Mouse (Mus musculus): ENCODE data around the gene Asxl1.
"Not testable (repeated sequence)": the region's sequence is repeated elsewhere in the genome, so short reads cannot be mapped to it uniquely, and the experiment has no call there.

Asxl1 gene

DNA sequence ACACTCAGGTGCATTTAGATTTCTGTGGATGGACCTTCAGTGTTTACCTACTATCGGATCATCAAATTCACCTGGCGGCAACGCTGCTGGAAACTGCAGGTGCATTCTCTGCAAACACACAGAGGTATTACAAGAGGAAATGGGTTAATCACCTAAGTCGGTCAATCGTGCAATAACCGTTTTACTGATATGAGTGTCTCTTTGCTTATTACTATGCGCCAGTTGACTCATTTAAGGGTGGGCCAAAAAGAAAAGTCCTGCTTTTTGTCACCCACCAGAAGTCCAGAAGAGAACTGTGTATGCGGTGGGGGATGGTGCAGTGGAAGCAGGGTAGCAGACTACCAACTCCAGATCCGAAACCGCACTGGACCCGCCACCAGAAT, 567 bp upstream of the Asxl1 start:
- DNase-seq (ENCODE audit: low spot score in 2 of 2): no peak

DNA sequence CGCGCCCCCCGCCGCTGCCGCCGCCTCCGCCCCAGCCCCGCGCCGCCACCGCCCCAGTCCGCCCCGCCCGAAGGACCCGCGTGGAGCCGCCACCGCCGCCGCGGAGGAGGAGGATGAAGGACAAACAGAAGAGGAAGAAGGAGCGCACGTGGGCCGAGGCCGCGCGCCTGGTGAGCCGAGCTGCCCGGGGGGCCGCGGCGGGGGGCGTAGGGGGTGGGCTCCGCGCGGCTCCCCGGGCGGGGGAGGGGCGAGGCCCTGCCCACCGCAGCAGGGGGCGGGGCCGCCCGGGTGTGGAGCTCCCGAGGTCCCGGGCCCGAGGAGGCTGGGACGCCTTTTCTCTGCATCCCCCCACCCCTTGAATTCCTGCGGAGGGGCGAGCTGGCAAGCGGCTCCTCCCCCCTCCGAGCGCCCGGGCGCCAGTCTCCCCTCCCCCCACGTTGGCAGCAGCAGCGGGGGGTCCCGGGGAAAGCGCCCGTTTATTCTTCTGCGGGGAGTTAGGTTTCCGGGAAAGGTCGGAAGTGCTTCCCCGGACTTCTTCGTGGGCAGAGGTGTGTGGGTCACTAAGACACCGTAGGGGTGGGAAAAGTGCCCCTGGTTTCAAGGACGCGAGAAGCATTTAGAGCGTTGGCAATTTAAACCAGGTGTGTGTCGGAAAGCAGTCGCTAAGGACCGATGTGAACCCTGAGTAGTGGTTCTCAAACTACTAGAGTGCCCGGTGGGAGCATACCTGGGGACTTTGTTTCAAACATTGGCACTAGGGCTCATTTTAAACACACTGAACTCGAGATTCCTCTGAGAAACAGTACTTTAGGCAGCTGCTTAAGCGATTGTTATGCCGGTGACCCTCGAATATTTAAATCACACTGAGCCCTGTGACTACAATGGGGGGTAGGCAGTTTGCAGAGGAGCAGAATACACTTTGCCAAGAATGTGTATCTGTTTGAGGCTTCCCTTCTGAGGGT, 873 bp downstream of the Asxl1 start:
- DNase-seq (ENCODE audit: low spot score in 2 of 2): peak; percentile 32 to 63

DNA sequence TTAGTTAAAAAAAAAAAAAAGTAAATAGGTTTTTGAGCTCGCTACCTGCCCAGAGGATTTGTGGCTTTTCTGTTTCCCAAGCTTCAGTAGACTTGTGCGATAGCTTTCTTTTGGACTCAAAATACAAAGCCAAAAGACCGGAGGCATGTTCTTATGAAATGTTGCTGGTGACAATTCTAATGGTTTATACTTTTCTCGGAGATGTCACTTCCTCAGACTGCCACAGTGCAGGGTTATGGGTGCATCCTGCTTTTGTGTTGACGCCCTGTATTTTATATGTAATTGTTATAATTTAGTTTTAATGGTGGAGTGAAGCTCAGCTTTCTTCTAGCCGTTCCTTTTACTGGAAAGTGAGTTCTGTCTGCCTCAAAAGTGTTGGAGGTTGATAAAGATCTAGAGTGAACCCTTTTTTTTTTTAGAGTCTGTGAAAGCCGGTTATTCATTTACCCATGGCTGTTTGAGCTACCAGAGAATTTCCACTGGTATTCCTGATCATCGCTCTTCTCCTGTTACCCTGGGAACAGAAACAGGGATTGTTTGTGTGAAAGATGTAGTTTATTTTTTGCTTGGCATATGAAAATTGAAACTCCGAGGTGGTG, 1.7 kb downstream of the Asxl1 start:
- DNase-seq (ENCODE audit: low spot score in 2 of 2): no peak

DNA sequence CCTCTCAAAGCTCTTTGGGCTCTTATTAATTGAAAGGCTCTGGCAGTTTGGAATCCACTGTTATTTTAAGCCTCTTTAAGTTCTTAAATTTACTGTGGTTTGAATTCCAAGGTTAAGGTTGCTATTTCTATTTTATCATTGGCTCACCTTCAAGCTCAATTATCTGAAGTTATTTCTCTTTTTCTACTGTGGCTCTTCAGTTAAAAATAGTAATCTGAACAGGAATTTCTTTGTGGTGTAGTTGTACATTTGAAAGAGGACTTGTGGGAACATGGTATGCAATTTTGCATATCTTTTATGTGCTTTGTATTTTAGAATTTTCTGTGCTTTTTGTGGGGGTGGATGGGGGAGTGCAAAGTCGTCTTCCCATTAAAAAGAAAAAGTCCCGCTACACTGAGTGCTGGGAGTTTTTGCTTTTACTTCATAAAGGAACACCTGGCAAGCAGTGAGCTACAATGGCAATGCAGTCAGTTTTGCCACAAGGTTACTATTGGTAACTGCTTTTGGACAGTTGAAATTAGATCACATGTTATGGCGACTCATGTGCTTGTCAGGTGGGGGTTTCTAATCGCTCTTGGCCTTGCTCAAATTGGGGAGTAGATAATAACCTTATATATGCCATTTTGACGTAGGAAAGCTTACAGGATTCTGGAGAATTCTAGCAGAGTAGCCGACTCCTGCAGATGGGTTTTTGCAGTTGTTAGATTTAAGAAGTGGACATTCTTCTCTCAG, 2.6 kb downstream of the Asxl1 start:
- DNase-seq (ENCODE audit: low spot score in 2 of 2): no peak

DNA sequence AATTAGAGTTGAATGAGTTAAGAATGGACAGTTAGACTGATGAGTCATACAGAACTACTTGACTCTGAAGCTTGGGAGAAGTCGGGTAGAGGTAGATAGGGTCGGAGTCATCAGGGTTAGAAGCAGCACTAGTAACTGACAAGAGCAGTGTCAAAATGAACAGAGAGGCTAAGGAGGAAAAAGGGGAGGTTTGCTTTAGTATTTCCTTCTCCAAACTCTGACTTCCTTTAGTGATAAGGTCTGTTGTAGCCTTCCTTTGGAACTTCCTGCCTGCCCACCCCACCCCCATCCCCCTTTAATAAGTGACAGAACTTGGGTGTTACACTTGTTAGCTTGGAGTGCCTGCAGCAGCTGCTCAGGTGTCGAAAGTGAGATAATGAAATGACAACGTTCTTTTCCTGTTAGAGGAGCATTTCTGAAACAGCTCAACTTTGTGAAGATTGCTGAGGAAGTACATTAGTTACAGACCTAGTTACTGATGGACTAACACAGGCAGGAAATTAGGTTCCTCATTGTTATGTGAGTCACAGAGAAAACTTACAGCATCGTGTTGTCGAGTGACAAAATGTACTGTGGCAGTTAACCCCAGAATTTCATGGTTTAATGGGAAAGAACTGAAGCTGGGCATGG, 5.0 kb downstream of the Asxl1 start:
- DNase-seq (ENCODE audit: low spot score in 2 of 2): no peak

DNA sequence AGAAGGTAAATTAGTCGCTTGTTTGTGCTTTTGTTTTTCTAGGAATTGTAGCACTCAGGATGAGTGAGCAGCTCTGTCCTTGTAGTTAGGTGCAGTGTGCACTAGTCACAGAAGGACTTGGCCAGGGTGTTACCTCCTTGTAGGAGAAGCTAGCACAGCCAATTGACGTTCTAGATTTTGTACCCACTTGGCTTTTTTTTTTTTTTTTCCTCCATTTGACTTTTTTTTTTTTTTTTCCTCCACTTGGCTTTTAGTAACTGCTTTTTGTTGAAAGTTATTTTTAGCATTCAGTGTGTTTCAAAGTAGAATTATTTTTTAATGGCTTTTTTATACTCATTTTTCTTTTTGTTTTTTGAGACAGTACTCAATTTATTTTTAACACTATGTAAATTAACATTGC, 9.0 kb downstream of the Asxl1 start:
- no peak for DNase-seq (ENCODE audit: low spot score in 2 of 2)

DNA sequence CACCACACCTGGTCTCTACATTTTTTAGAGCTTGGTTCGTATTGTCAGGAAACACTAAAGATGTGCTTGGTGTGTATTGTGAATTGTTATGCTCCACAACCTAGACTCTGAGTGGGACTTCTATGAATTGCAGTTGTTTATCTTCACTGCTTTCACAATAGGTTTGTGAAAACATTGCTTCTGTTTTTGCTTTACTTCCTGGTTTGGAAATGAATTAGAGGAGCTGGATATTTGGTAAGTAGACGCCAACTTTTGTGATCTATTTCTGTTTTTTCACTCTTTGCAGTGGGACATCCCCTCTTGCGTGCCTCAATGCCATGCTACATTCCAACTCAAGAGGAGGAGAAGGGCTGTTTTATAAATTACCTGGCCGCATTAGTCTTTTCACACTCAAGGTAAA, 11.2 kb downstream of the Asxl1 start:
- DNase-seq (ENCODE audit: low spot score in 2 of 2): no peak

DNA sequence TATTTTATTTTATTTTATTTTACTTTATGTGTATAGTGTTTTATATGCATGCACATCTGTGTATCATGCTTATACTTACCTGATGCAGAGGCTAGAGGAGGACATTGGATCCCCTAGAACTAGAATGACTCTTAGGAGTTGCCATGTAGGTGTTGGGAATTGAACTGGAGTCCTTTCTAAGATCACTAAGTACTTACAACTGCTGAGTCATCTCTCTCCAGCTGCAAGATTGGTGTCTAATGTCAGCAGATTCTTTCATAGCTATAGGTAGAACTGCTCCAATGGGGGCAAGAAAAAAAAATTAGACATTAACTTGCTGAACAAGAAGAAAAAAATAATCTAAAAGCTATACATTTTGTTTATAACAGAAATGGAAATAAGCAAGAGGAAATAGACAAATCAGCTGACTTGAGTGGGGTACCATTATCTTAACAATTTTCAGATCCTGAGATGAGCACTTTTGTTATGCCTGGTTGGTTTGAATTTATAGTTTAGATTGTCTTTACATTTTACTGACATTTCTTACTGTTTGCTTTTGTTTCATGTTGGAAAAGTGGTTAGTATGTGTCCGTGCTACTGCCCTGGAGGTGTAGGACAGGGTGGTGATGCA, 15.6 kb downstream of the Asxl1 start:
- no peak for DNase-seq (ENCODE audit: low spot score in 2 of 2)

DNA sequence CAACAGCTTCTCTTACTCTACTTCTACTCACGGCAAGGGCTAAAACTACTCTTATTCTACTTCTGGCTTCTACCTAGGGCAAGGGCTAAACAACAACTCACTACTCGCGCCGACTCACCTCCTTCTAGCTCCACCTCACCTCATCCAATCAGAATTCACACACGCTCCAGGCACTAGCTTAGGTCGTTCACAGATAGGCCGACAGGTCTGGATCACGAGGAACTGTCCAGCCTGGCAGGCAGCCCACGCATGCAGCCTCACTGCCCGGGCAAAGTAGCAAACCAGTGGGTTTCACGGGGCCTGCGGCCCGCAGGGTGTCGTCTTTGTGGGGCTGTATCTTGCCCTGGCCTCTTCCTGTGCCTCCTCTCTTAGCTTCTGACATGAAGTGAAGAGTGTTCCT, 18.9 kb downstream of the Asxl1 start:
- DNase-seq (ENCODE audit: low spot score in 2 of 2): not testable (repeated sequence)

DNA sequence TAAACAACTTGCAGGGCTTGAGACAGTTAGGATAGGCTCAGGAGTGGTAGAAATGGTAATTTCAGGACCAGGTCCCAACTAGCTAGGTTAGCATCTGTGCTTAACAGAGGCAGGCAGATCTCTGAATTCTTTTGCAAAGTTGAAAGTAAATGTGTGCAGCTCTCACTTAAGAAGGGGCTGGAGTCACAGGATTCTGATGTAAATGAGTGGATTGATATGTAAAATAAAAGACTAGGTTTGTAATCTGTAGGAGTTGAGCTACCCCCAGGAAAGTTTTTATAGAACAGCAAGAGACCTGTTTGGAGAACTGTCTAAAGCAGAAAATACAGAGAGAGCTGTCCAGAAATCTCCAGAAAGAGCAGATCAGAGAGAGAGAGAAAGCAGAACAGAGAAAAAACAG, 25.2 kb downstream of the Asxl1 start:
- no peak for DNase-seq (ENCODE audit: low spot score in 2 of 2)

DNA sequence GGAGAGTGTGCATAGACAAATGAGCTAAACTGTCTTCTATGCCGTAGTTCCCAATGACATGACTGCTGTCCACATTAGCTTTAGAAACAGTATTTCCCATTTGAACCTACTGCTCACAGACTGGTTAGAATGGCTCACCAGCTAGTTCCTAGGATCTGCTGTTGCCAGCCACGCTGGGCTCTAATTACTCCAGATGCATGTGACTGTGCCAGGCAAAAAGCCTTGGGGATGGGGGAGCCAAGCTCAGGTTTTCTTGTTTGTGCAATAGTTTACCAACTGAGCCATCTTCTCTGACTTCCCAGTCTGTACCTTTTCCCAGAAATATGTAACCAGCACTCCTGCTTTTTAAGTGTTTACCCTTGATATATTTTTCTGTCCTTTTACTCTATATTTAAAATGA, 29.8 kb downstream of the Asxl1 start:
- DNase-seq (ENCODE audit: low spot score in 2 of 2): no peak

DNA sequence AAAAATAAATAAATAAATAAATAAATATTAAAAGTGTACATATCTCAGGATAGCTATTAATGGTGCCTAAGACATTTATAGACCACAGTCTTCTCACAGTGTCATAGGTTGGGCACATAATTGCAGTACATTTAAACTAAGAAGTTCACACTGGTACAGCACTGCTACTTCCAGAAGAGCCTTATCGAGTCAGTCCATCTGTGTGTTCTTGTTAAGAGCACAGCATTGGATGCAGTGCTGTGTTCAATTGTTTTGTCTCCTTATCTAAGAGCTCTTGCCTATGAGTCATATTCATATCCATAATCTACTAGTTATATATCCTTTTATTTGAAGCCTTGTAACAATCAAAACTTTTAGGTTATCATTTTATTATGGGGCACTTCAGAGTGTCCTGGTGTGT, 34.9 kb downstream of the Asxl1 start:
- DNase-seq (ENCODE audit: low spot score in 2 of 2): no peak

DNA sequence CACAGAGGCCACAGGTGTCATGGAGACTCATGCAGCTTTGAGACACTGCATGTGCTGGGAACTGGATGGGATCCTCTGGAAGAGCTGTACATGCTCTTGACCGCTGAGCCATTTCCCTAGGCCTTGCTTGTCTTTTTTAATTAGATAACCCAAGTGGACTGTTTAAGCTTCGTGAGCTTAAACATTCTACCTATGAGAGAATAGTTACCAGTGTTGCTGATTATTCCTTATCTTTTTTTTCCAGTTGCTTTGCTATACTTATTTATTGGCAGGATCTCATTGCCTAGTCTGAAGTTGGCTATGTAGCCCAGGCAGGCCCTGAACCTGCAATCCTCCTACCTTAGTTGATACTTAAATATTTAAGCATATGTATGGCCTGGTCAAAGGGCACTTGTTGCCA, 44.2 kb downstream of the Asxl1 start:
- no peak for DNase-seq (ENCODE audit: low spot score in 2 of 2)

DNA sequence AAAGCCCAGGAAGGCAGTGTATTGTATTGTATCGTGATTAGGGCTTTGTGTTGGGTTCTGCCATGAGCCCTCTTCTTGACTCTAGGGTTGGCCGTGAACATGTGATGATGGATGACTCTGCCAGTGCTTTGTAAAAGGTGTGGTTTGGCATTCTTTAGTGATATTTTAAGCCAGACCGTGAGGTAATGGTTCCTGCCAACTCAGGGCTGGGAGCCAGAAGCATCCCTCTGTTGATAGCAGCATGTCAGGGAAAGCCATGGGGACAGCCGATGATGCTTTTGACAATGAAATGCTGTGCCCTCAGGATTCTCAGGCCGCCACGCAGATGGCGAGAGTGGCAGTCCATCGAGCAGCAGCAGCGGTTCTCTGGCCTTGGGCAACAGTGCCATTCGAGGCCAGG, 47.4 kb downstream of the Asxl1 start:
- DNase-seq (ENCODE audit: low spot score in 2 of 2): no peak

DNA sequence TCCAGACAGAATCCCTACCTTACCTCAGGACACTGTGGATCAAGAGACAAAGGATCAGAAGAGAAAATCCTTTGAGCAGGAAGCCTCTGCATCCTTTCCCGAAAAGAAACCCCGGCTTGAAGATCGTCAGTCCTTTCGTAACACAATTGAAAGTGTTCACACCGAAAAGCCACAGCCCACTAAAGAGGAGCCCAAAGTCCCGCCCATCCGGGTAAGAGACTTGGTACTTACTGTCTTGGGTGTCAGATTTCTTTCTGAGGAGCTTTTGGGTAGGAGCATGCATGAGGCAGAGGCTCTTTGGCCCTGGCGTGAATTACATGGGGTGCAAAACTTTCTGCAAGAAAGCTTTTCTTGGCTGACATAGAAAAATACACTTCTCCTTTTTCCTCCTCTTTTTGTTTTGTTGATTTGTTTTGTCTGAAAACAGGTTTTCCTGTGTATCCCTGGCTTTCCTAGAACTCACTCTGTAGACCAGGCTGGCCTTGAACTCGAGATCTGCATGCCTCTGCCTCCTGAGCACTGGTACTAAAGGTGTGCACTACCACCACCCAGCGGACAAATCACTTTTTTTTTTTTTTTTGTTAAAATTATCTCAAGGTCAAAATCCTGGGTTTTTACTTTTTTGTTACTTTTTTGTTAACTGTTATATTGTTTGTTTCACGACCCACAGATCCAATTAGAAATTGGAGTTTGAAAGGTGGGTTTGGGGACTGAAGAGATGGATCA, 52.3 kb downstream of the Asxl1 start:
- no peak for DNase-seq (ENCODE audit: low spot score in 2 of 2)

DNA sequence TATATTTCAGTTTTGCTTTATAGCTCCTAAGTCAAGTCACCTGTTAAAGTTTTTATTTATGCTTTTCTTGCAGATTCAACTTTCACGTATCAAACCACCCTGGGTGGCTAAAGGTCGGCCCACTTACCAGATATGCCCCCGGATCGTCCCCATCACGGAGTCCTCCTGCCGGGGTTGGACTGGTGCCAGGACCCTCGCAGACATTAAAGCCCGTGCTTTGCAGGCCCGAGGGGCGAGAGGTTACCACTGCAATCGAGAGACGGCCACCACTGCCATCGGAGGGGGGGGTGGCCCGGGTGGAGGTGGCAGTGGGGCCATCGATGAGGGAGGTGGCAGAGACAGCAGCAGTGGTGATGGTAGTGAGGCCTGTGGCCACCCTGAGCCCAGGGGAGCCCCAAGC, 53.5 kb downstream of the Asxl1 start:
- DNase-seq (ENCODE audit: low spot score in 2 of 2): no peak

DNA sequence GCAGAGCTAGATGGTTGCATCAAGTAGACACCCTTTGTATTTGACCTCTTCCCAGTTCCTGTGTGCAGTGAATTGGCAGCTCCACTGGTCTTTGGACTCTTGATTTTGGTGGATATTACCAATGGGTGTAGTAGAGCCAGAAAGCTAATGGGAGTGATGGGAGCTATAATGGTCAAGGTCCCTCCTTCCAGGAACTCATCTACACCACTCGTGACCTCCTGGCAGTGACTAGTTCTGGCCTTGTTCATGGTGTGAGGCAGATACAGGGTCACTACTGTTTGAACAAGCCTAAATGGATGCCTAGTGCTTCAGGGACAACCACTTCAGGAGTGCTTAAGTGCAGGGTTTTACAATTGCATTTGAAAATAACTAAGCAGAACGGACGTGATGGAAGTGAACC, 58.4 kb downstream of the Asxl1 start:
- no peak for DNase-seq (ENCODE audit: low spot score in 2 of 2)

DNA sequence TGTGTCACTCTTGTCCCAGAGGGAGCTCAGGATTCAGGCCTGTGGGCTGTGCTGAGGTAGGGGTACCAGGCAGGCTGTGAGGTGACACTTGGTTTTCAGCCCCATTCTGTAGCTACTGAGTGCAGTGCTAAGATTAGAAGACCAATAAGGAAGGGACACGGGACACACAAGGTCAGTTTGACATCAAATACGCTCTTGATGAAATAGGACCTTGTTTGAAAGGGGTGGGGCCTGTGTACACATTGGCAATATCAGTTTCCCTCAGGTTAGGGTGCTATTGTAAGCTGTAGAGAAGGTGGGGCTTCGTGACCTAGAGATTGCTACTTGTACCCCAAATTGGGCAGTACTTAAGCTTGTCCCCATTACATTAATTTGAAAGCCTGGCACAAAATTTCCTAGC, 59.3 kb downstream of the Asxl1 start:
- DNase-seq (ENCODE audit: low spot score in 2 of 2): no peak

DNA sequence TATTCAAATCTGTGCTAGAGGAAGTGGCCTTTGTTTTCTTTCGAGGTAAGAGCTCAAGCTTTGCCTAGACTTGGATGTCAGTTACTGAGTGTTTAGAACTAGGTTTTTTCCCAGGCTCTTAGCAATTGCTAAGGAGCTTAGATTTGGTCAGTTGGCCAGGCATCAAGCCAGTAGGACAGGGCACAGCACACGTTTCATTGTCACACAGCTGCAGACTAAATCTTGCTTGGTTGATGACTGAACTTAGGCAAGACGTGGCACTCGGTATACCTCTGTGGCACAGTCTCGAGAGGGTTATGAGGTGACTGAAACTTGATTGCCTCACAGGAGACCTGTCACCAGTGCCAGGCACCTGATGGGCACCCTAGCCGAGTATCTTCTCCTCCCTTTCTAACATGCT, 61.3 kb downstream of the Asxl1 start:
- no peak for DNase-seq (ENCODE audit: low spot score in 2 of 2)

DNA sequence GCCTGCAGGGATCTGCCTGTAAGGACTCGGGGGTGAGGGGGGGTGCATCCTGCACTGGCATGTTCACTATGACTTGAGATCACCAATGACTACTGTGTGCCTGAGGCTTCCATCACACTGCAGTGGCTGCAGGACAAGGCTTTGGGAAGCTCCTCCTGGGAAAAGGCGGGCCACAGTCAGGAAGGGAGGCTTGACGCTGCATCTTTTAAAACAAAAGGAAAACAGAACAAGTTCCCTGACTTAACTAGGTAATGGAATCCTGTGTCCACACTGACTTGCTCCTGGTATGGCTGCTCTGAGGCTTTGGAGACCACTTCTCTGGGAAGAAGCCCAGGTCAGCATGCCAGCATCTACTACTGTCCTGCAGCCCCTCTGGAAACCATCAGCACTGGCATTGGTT, 63.3 kb downstream of the Asxl1 start:
- DNase-seq (ENCODE audit: low spot score in 2 of 2): no peak

DNA sequence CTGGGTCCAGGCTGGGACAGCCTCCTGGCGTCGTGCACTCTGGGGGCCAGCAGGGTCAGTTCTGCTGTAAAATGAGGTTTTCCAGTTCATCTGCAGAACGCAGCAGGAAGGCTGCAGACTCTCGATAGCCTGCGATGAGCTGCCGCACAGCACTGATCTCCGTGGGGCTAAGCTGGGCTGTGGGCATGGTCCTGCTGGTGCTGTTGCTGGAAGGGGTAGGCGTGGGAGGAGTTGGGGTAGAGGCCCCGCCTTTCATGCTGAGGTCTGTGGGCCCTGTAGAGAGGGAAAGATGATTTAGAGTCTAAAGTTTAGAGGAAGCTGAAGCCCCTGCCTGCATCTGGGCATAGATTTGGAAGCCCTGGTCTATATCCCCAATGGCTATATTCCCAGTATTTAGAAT, 65.9 kb downstream of the Asxl1 start:
- no peak for DNase-seq (ENCODE audit: low spot score in 2 of 2)

Measured in cerebellum, postnatal 4 days (tissue).